In genomic region chr3:146849360-146849759, GRCm38 (mm10) we compare ENCODE assay signal across 32 mouse cellular contexts. TPM values are rescaled to one million over a fixed set of nuclear protein-coding genes. Genes with fewer than 3 reads are reported as not detected.
"Had no signal": no experiment of that assay in that cellular context is flagged by ENCODE, and none has a peak within 500 bp of the region (broad histone marks: within the 10 kb centered on the region; RNA-seq: fewer than 3 reads in every experiment).

No protein-coding gene starts in this region.

- H3K4me2 ChIP-seq: heart, embryonic 11.5 days; heart, embryonic 12.5 days; heart, embryonic 13.5 days; heart, embryonic 15.5 days; hindbrain, embryonic 12.5 days; hindbrain, embryonic 13.5 days; hindbrain, embryonic 14.5 days; hindbrain, embryonic 15.5 days; intestine, embryonic 15.5 days; kidney, embryonic 15.5 days had no signal

- H3K4me1 ChIP-seq: intestine, embryonic 15.5 days had no signal

- H3K27ac ChIP-seq: heart, embryonic 10.5 days; heart, embryonic 13.5 days; heart, embryonic 15.5 days; hindbrain, embryonic 10.5 days; hindbrain, embryonic 12.5 days; hindbrain, embryonic 13.5 days; hindbrain, embryonic 14.5 days; hindbrain, embryonic 15.5 days; hindbrain, postnatal 0 days; intestine, embryonic 15.5 days; kidney, embryonic 15.5 days; kidney, postnatal 0 days; layer of hippocampus, adult 2 months; left cerebral cortex, adult 2 months had no signal

- H3K9me3 ChIP-seq: heart, embryonic 10.5 days; heart, embryonic 12.5 days; heart, embryonic 13.5 days; heart, embryonic 15.5 days; hindbrain, embryonic 10.5 days; hindbrain, embryonic 12.5 days; hindbrain, embryonic 13.5 days; hindbrain, embryonic 15.5 days; intestine, embryonic 15.5 days; kidney, embryonic 15.5 days had no signal

- H3K4me3 ChIP-seq: heart, embryonic 10.5 days; heart, embryonic 12.5 days; heart, embryonic 13.5 days; heart, embryonic 15.5 days; hindbrain, embryonic 10.5 days; hindbrain, embryonic 12.5 days; hindbrain, embryonic 13.5 days; hindbrain, embryonic 15.5 days; intestine, embryonic 15.5 days; kidney, embryonic 15.5 days; layer of hippocampus, adult 2 months; left cerebral cortex, adult 2 months had no signal

- H3K9ac ChIP-seq: heart, embryonic 12.5 days; heart, embryonic 13.5 days; heart, embryonic 15.5 days; hindbrain, embryonic 12.5 days; hindbrain, embryonic 13.5 days; hindbrain, embryonic 14.5 days; hindbrain, embryonic 15.5 days; intestine, embryonic 15.5 days; kidney, embryonic 15.5 days had no signal

- H3K36me3 ChIP-seq: heart, embryonic 10.5 days; heart, embryonic 12.5 days; heart, embryonic 13.5 days; heart, embryonic 15.5 days; hindbrain, embryonic 10.5 days; hindbrain, embryonic 12.5 days; hindbrain, embryonic 13.5 days; hindbrain, embryonic 15.5 days; intestine, embryonic 15.5 days; kidney, embryonic 15.5 days had no signal

- DNase-seq: heart, postnatal 10 days; heart, postnatal 14 days; heart, postnatal 36 days; heart, postnatal 4 days; kidney, adult 11 months; kidney, adult 18-20 months; kidney, adult 2 months; kidney, adult 8-10 months; kidney, adult 9 months; kidney, postnatal 10 days; kidney, postnatal 14 days; kidney, postnatal 36 days; kidney, postnatal 4 days; layer of hippocampus, adult 9-11 months; layer of hippocampus, postnatal 36 days had no signal

- H3K27me3 ChIP-seq: hindbrain, embryonic 12.5 days; hindbrain, embryonic 13.5 days; hindbrain, embryonic 15.5 days; intestine, embryonic 15.5 days; kidney, embryonic 15.5 days had no signal

RNA-seq across cellular contexts. Expression of gene Ttll7, which starts 2.8 kb away (rescaled TPM):
- polyA plus RNA-seq: inflammation-experienced regulatory T-cells, adult 6 months had no signal
